Mouse (Mus musculus): ENCODE measurements around the gene Cabin1. TPM values are rescaled to one million over a fixed set of nuclear protein-coding genes. Genes with fewer than 3 reads are reported as not detected.

Cabin1 gene
- polyA plus RNA-seq, 1 experiment = 30.9 TPM

GRCm38 (mm10) chr10:75714795-75715194, 49.3 kb downstream of the Cabin1 start:
- H3K4me1 ChIP-seq (ENCODE audit: control insufficient read depth, insufficient read depth, low read length) = no peaks in the 10 kb centered on the region
- H3K4me3 ChIP-seq (ENCODE audit: insufficient read depth, low read length) = no peak overlapping the region
- TF ChIP-seq POLR2A (IDR thresholded peaks at IDR 0.05; ENCODE audit: low read depth, low read length) (no peak), CTCF (IDR thresholded peaks at IDR 0.05; ENCODE audit: borderline replicate concordance, insufficient read depth, low read length) (no peak)
- H3K27ac ChIP-seq (ENCODE audit: insufficient read depth, low read length) = no peak overlapping the region

- TF ChIP-seq POLR2A (IDR thresholded peaks at IDR 0.05; ENCODE audit: low read depth, low read length) (no peak), CTCF (IDR thresholded peaks at IDR 0.05; ENCODE audit: borderline replicate concordance, insufficient read depth, low read length) (no peak)
- Histone ChIP-seq H3K4me1 (ENCODE audit: control insufficient read depth, insufficient read depth, low read length) (no peaks in the 10 kb centered on the region), H3K4me3 (ENCODE audit: insufficient read depth, low read length) (no peak overlapping the region), H3K27ac (ENCODE audit: insufficient read depth, low read length) (no peak overlapping the region)
These were observed 51.1 kb downstream of the Cabin1 start for GRCm38 (mm10) chr10:75713026-75713425.

GRCm38 (mm10) chr10:75710210-75710609, 53.9 kb downstream of the Cabin1 start:
- Histone ChIP-seq H3K4me1 (ENCODE audit: control insufficient read depth, insufficient read depth, low read length) (0 out of 2 replicates have a peak, but pooled peaks cover under 1% of the 10 kb centered on the region), H3K4me3 (ENCODE audit: insufficient read depth, low read length) (no peak overlapping the region), H3K27ac (ENCODE audit: insufficient read depth, low read length) (no peak overlapping the region)
- TF ChIP-seq POLR2A (IDR thresholded peaks at IDR 0.05; ENCODE audit: low read depth, low read length) = no peak
- TF ChIP-seq CTCF (IDR thresholded peaks at IDR 0.05; ENCODE audit: borderline replicate concordance, insufficient read depth, low read length) = no peak

GRCm38 (mm10) chr10:75709261-75709660, 54.9 kb downstream of the Cabin1 start:
- H3K27ac ChIP-seq (ENCODE audit: insufficient read depth, low read length) = no peak overlapping the region
- H3K4me1 ChIP-seq (ENCODE audit: control insufficient read depth, insufficient read depth, low read length) = peaks cover 6% of the 10 kb centered on the region; the same call in 1 of the 2 replicates
- TF ChIP-seq CTCF (IDR thresholded peaks at IDR 0.05; ENCODE audit: borderline replicate concordance, insufficient read depth, low read length) = no peak
- TF ChIP-seq POLR2A (IDR thresholded peaks at IDR 0.05; ENCODE audit: low read depth, low read length) = no peak
- H3K4me3 ChIP-seq (ENCODE audit: insufficient read depth, low read length) = no peak overlapping the region

- H3K4me1 ChIP-seq (ENCODE audit: control insufficient read depth, insufficient read depth, low read length) = peaks cover 6% of the 10 kb centered on the region; the same call in 1 of the 2 replicates
- H3K4me3 ChIP-seq (ENCODE audit: insufficient read depth, low read length) = no peak overlapping the region
- no peak for TF ChIP-seq POLR2A (IDR thresholded peaks at IDR 0.05; ENCODE audit: low read depth, low read length)
- peak; percentile 86; the same call in 1 of the 2 replicates for TF ChIP-seq CTCF (IDR thresholded peaks at IDR 0.05; ENCODE audit: borderline replicate concordance, insufficient read depth, low read length)
- no peak overlapping the region for H3K27ac ChIP-seq (ENCODE audit: insufficient read depth, low read length)
These were observed 55.5 kb downstream of the Cabin1 start for GRCm38 (mm10) chr10:75708633-75708992.

- Histone ChIP-seq H3K4me3 (ENCODE audit: insufficient read depth, low read length) (no peak overlapping the region), H3K4me1 (ENCODE audit: control insufficient read depth, insufficient read depth, low read length) (peaks cover 6% of the 10 kb centered on the region; the same call in 1 of the 2 replicates), H3K27ac (ENCODE audit: insufficient read depth, low read length) (no peak overlapping the region)
- TF ChIP-seq POLR2A (IDR thresholded peaks at IDR 0.05; ENCODE audit: low read depth, low read length) = no peak
- TF ChIP-seq CTCF (IDR thresholded peaks at IDR 0.05; ENCODE audit: borderline replicate concordance, insufficient read depth, low read length) = no peak
These were observed 56.1 kb downstream of the Cabin1 start for GRCm38 (mm10) chr10:75707901-75708632.

GRCm38 (mm10) chr10:75706632-75707216, 57.4 kb downstream of the Cabin1 start:
- Histone ChIP-seq H3K27ac (ENCODE audit: insufficient read depth, low read length) (no peak overlapping the region), H3K4me1 (ENCODE audit: control insufficient read depth, insufficient read depth, low read length) (peaks cover 6% of the 10 kb centered on the region; the same call in 1 of the 2 replicates)
- TF ChIP-seq POLR2A (IDR thresholded peaks at IDR 0.05; ENCODE audit: low read depth, low read length) = no peak
- TF ChIP-seq CTCF (IDR thresholded peaks at IDR 0.05; ENCODE audit: borderline replicate concordance, insufficient read depth, low read length) = no peak

GRCm38 (mm10) chr10:75705681-75706400, 58.3 kb downstream of the Cabin1 start:
- TF ChIP-seq POLR2A (IDR thresholded peaks at IDR 0.05; ENCODE audit: low read depth, low read length) = no peak
- no peak overlapping the region for H3K27ac ChIP-seq (ENCODE audit: insufficient read depth, low read length)
- no peak overlapping the region for H3K4me3 ChIP-seq (ENCODE audit: insufficient read depth, low read length)
- H3K4me1 ChIP-seq (ENCODE audit: control insufficient read depth, insufficient read depth, low read length) = peaks cover 6% of the 10 kb centered on the region; the same call in 1 of the 2 replicates

More at GRCm38 (mm10) chr10:75706632-75707216, 57.4 kb downstream of the Cabin1 start:
- no peak overlapping the region for H3K4me3 ChIP-seq (ENCODE audit: insufficient read depth, low read length)

- Histone ChIP-seq H3K4me1 (ENCODE audit: control insufficient read depth, insufficient read depth, low read length) (peaks cover 6% of the 10 kb centered on the region; the same call in 1 of the 2 replicates), H3K27ac (ENCODE audit: insufficient read depth, low read length) (peak overlapping the region; percentile 23), H3K4me3 (ENCODE audit: insufficient read depth, low read length) (no peak overlapping the region)
- TF ChIP-seq CTCF (IDR thresholded peaks at IDR 0.05; ENCODE audit: borderline replicate concordance, insufficient read depth, low read length) = no peak
These were observed 59.6 kb downstream of the Cabin1 start for GRCm38 (mm10) chr10:75704212-75705185.

Measured in embryonic fibroblast, embryonic 13.5 days (primary cell).